Mouse (Mus musculus) stomach, postnatal 0 days (tissue): Measurements from ENCODE around the gene Pip4k2c. TPM values are rescaled to one million over a fixed set of nuclear protein-coding genes. Genes with fewer than 3 reads are reported as not detected.
"Not testable (repeated sequence)": the region's sequence is repeated elsewhere in the genome, so short reads cannot be mapped to it uniquely, and the experiment has no call there.

Experiments
- ATAC-seq: fragments of 200-750 bp; cut with Nextera tagmentation; 2 replicates; pipeline ENCODE4 v1.8.0; 2017; ENCODE audit not compliant: low FRiP score, low TSS enrichment
- DNase-seq: peaks from one replicate; pipeline ENCODE4 v3.0.0-alpha.2; 2016; ENCODE audit warnings: low spot score
- H3K27ac ChIP-seq: fragments of 300-500 bp; sonication (generic); replicated peaks from 2 replicates; pipeline ENCODE4 v1.5.1; 2014; ENCODE audit warnings: mild to moderate bottlenecking, control low read depth
- H3K27me3 ChIP-seq: fragments of 300-500 bp; sonication (generic); 2 replicates; pipeline ENCODE4 v1.6.1; 2014; ENCODE audit warnings: low read length; ENCODE audit not compliant: control insufficient read depth, insufficient read depth
- H3K36me3 ChIP-seq: fragments of 300-500 bp; sonication (generic); 2 replicates; pipeline ENCODE4 v1.6.1; 2014; ENCODE audit warnings: low read length, mixed read lengths; ENCODE audit not compliant: control insufficient read depth, insufficient read depth
- H3K4me1 ChIP-seq: fragments of 300-500 bp; sonication (generic); replicated peaks from 2 replicates; pipeline ENCODE4 v1.6.1; 2014; ENCODE audit warnings: antibody characterized with exemption; ENCODE audit not compliant: control insufficient read depth, insufficient read depth
- H3K4me2 ChIP-seq: fragments of 300-500 bp; sonication (generic); replicated peaks from 2 replicates; pipeline ENCODE4 v1.6.1; 2014; ENCODE audit warnings: low read depth, mild to moderate bottlenecking, control low read depth, moderate library complexity
- H3K4me3 ChIP-seq: fragments of 300-500 bp; sonication (generic); 2 replicates; pipeline ENCODE4 v1.5.1; 2014; ENCODE audit warnings: low read depth, low read length, control low read depth
- H3K9ac ChIP-seq: fragments of 300-500 bp; sonication (generic); 2 replicates; pipeline ENCODE4 v1.6.1; 2014; ENCODE audit warnings: mild to moderate bottlenecking, low read length, control low read depth, mixed read lengths
- H3K9me3 ChIP-seq: fragments of 300-500 bp; sonication (generic); 2 replicates; pipeline ENCODE4 v1.6.1; 2016; ENCODE audit warnings: low read length; ENCODE audit not compliant: control insufficient read depth
- CTCF ChIP-seq: IDR thresholded peaks from 2 replicates; pipeline ENCODE4 v1.5.1; 2016; ENCODE audit warnings: antibody characterized with exemption, low read depth, mild to moderate bottlenecking, moderate library complexity
- EP300 ChIP-seq: optimal IDR thresholded peaks from 2 replicates; pipeline ENCODE3; 2016; ENCODE audit warnings: antibody characterized with exemption
- WGBS: fragments of 180-500 bp; shearing (Covaris S2); extraction: QIAGEN DNeasy Blood & Tissue Kit; methylation state at CpG from one replicate; pipeline ENCODE4 v1.1.7; 2014; 5-methylcytosine and 5-hydroxymethylcytosine counted together
- polyA plus RNA-seq: library from polyadenylated mRNA; unstranded; fragments of >200 nt; fragmentation: Nextera tagmentation; extraction: Ambion mirVana; gene quantifications from 2 replicates; pipeline ENCODE4 v1.2.1, GENCODE M21; 2015

Gene Pip4k2c
- polyA plus RNA-seq, 1 experiment from 2014 or later: 23.2 TPM

GRCm38 (mm10) chr10:127154241-127154640 lies 57.1 kb downstream of the Pip4k2c start:
- ATAC-seq (no peak), DNase-seq (no peak)
- Histone ChIP-seq H3K9ac (no peak overlapping the region), H3K27ac (no peak overlapping the region), H3K4me1 (no peaks in the 10 kb centered on the region), H3K4me2 (no peak overlapping the region), H3K36me3 (no peaks in the 10 kb centered on the region), H3K4me3 (no peak overlapping the region), H3K27me3 (no peaks in the 10 kb centered on the region), H3K9me3 (no peaks in the 10 kb centered on the region)
- TF ChIP-seq EP300: no peak
- TF ChIP-seq CTCF: no peak
- 69% methylated on average over 2 of the region's 2 CpGs for WGBS

GRCm38 (mm10) chr10:127153323-127153722 lies 58.1 kb downstream of the Pip4k2c start:
- no peaks in the 10 kb centered on the region for H3K27me3 ChIP-seq
- no peak overlapping the region for H3K4me3 ChIP-seq
- 95% methylated on average over 7 of the region's 7 CpGs for WGBS

GRCm38 (mm10) chr10:127152556-127152955 lies 58.8 kb downstream of the Pip4k2c start:
- H3K4me3 ChIP-seq, H3K9me3 ChIP-seq, H3K27ac ChIP-seq, H3K4me2 ChIP-seq, ATAC-seq, DNase-seq, H3K27me3 ChIP-seq, H3K9ac ChIP-seq, H3K36me3 ChIP-seq, H3K4me1 ChIP-seq: not testable (repeated sequence)
- WGBS: 82% methylated on average over 10 of the region's 10 CpGs

More at GRCm38 (mm10) chr10:127153323-127153722, 58.1 kb downstream of the Pip4k2c start:
- DNase-seq (no peak), ATAC-seq (no peak)
- TF ChIP-seq EP300 (no peak), CTCF (no peak)
- H3K4me1 ChIP-seq: no peaks in the 10 kb centered on the region
- no peak overlapping the region for H3K4me2 ChIP-seq
- H3K36me3 ChIP-seq: no peaks in the 10 kb centered on the region
- H3K9me3 ChIP-seq: no peaks in the 10 kb centered on the region
- no peak overlapping the region for H3K27ac ChIP-seq
- H3K9ac ChIP-seq: no peak overlapping the region

GRCm38 (mm10) chr10:127151233-127151632 lies 60.2 kb downstream of the Pip4k2c start:
- not testable (repeated sequence) for H3K9me3 ChIP-seq, H3K27me3 ChIP-seq, H3K4me2 ChIP-seq, H3K27ac ChIP-seq, H3K4me3 ChIP-seq, H3K36me3 ChIP-seq, H3K4me1 ChIP-seq, H3K9ac ChIP-seq, DNase-seq
- ATAC-seq: peak; percentile 63
- 74% methylated on average over 3 of the region's 3 CpGs for WGBS

- no peak for TF ChIP-seq CTCF
- Histone ChIP-seq H3K27ac (no peak overlapping the region; the same call in 1 of the 2 replicates), H3K4me1 (no peaks in the 10 kb centered on the region), H3K27me3 (no peaks in the 10 kb centered on the region), H3K9me3 (no peaks in the 10 kb centered on the region), H3K4me2 (peak overlapping the region; percentile 36), H3K9ac (no peak overlapping the region), H3K36me3 (no peaks in the 10 kb centered on the region), H3K4me3 (no peak overlapping the region)
- DNase-seq (no peak), ATAC-seq (no peak)
- WGBS: 68% methylated on average over 4 of the region's 4 CpGs
Observed at GRCm38 (mm10) chr10:127150471-127150872, 60.9 kb downstream of the Pip4k2c start.

GRCm38 (mm10) chr10:127147135-127147534 lies 64.2 kb downstream of the Pip4k2c start:
- no peaks in the 10 kb centered on the region for H3K27me3 ChIP-seq
- no peaks in the 10 kb centered on the region for H3K9me3 ChIP-seq
- H3K36me3 ChIP-seq: no peaks in the 10 kb centered on the region
- ATAC-seq: no peak
- H3K9ac ChIP-seq: no peak overlapping the region
- no peak for DNase-seq
- H3K4me2 ChIP-seq: no peak overlapping the region
- 82% methylated on average over 6 of the region's 6 CpGs for WGBS
- no peak for TF ChIP-seq CTCF
- TF ChIP-seq EP300: no peak
- H3K27ac ChIP-seq: no peak overlapping the region
- no peaks in the 10 kb centered on the region for H3K4me1 ChIP-seq
- no peak overlapping the region for H3K4me3 ChIP-seq

Other genes starting within 250 kb of the Pip4k2c start
- gene Ctdsp2, start 232.9 kb downstream of the Pip4k2c start, polyA plus RNA-seq: 29.1 and 33.0 TPM in 2 replicates
- gene Avil, start 210.9 kb downstream of the Pip4k2c start, polyA plus RNA-seq: 10.7 and 12.3 TPM in 2 replicates
- 58.9 and 61.3 TPM in 2 replicates for gene Tsfm, start 180.7 kb downstream of the Pip4k2c start, polyA plus RNA-seq
- gene Mettl1, start 170.2 kb downstream of the Pip4k2c start, polyA plus RNA-seq: 32.4 and 36.8 TPM in 2 replicates
- 1.2 and 1.3 TPM in 2 replicates for gene Eef1akmt3, start 170.1 kb downstream of the Pip4k2c start, polyA plus RNA-seq
- gene Cyp27b1, start 163.3 kb downstream of the Pip4k2c start, polyA plus RNA-seq: 0.13 TPM in 1 of 2 replicates, not detected in the other
- gene March9, start 151.4 kb downstream of the Pip4k2c start, polyA plus RNA-seq: 0.75 and 0.81 TPM in 2 replicates
- gene Cdk4, start 148.1 kb downstream of the Pip4k2c start, polyA plus RNA-seq: 469 and 472 TPM in 2 replicates
- gene Tspan31, start 141.3 kb downstream of the Pip4k2c start, polyA plus RNA-seq: 82.8 and 87.7 TPM in 2 replicates
- 0.04 and 0.08 TPM in 2 replicates for gene Agap2, start 136.3 kb downstream of the Pip4k2c start, polyA plus RNA-seq
- 81.9 and 82.0 TPM in 2 replicates for gene Os9, start 90.5 kb downstream of the Pip4k2c start, polyA plus RNA-seq
- 45.9 and 65.4 TPM in 2 replicates for gene B4galnt1, start 46.4 kb downstream of the Pip4k2c start, polyA plus RNA-seq
- 0.70 and 0.76 TPM in 2 replicates for gene Slc26a10, start 30.9 kb downstream of the Pip4k2c start, polyA plus RNA-seq
- gene Arhgef25, start 21.5 kb downstream of the Pip4k2c start, polyA plus RNA-seq: 25.3 and 29.7 TPM in 2 replicates
- 27.8 and 32.9 TPM in 2 replicates for gene Dtx3, start 15.9 kb downstream of the Pip4k2c start, polyA plus RNA-seq
- 2.2 and 2.3 TPM in 2 replicates for gene Kif5a, start 51.8 kb upstream of the Pip4k2c start, polyA plus RNA-seq
- gene Dctn2, start 54.8 kb upstream of the Pip4k2c start, polyA plus RNA-seq: 134 and 147 TPM in 2 replicates
- gene Mbd6, start 77.4 kb upstream of the Pip4k2c start, polyA plus RNA-seq: 8.5 and 8.9 TPM in 2 replicates
- 66.6 and 70.4 TPM in 2 replicates for gene Mars, start 100.2 kb upstream of the Pip4k2c start, polyA plus RNA-seq
- 5.2 and 5.7 TPM in 2 replicates for gene Arhgap9, start 110.4 kb upstream of the Pip4k2c start, polyA plus RNA-seq
- 2.3 and 2.4 TPM in 2 replicates for gene Gli1, start 130.4 kb upstream of the Pip4k2c start, polyA plus RNA-seq
- 0.02 and 0.12 TPM in 2 replicates for gene Inhbe, start 142.8 kb upstream of the Pip4k2c start, polyA plus RNA-seq
- 0.15 TPM in 1 of 2 replicates, not detected in the other for gene Inhbc, start 158.8 kb upstream of the Pip4k2c start, polyA plus RNA-seq
- gene R3hdm2, start 168.7 kb upstream of the Pip4k2c start, polyA plus RNA-seq: 14.3 and 17.6 TPM in 2 replicates